Mouse (Mus musculus) lung, postnatal 10 days (tissue): ENCODE data around the gene Insl3.
A peak's percentile ranks its signal among the peaks of the same experiment; 100 is the strongest.
"Not testable (repeated sequence)": the region's sequence is repeated elsewhere in the genome, so short reads cannot be mapped to it uniquely, and the experiment has no call there.

Source experiments
- DNase-seq: peaks from one replicate; pipeline ENCODE4 v3.0.0; 2021

Insl3 gene

GRCm38 (mm10) chr8:71678216-71678615 lies 10.8 kb upstream of the Insl3 start:
- DNase-seq, result no peak

GRCm38 (mm10) chr8:71679116-71679515 lies 9.9 kb upstream of the Insl3 start:
- no peak for DNase-seq

GRCm38 (mm10) chr8:71679550-71680168 lies 9.4 kb upstream of the Insl3 start:
- DNase-seq, result no peak

GRCm38 (mm10) chr8:71680471-71680870 lies 8.5 kb upstream of the Insl3 start:
- DNase-seq, result peak; percentile 38

GRCm38 (mm10) chr8:71681369-71681915 lies 7.6 kb upstream of the Insl3 start:
- DNase-seq, result no peak

GRCm38 (mm10) chr8:71682832-71683231 lies 6.2 kb upstream of the Insl3 start:
- DNase-seq, result no peak

- DNase-seq, result no peak
Measured at GRCm38 (mm10) chr8:71684701-71685100, 4.3 kb upstream of the Insl3 start.

- no peak for DNase-seq
Measured at GRCm38 (mm10) chr8:71685573-71685972, 3.4 kb upstream of the Insl3 start.

GRCm38 (mm10) chr8:71686143-71686734 lies 2.8 kb upstream of the Insl3 start:
- DNase-seq, result peak; percentile 36

GRCm38 (mm10) chr8:71687616-71688015 lies 1.4 kb upstream of the Insl3 start:
- no peak for DNase-seq

- DNase-seq, result no peak
Measured at GRCm38 (mm10) chr8:71692509-71692908, 3.5 kb downstream of the Insl3 start.

- DNase-seq, result no peak
Measured at GRCm38 (mm10) chr8:71693166-71694041, 4.4 kb downstream of the Insl3 start.

- not testable (repeated sequence) for DNase-seq
Measured at GRCm38 (mm10) chr8:71695456-71695855, 6.4 kb downstream of the Insl3 start.

- DNase-seq, result peak; percentile 59
Measured at GRCm38 (mm10) chr8:71700493-71701269, 11.7 kb downstream of the Insl3 start.

- DNase-seq, result no peak
Measured at GRCm38 (mm10) chr8:71701414-71702086, 12.5 kb downstream of the Insl3 start, which contains the start of gene B3gnt3. Gene B3gnt3 (minus strand): TSS chr8:71701789.

- DNase-seq, result no peak
Measured at GRCm38 (mm10) chr8:71702087-71702432, 13.0 kb downstream of the Insl3 start.

GRCm38 (mm10) chr8:71702923-71703322 lies 13.9 kb downstream of the Insl3 start:
- DNase-seq, result no peak

GRCm38 (mm10) chr8:71703400-71703799 lies 14.4 kb downstream of the Insl3 start:
- DNase-seq, result not testable (repeated sequence)

GRCm38 (mm10) chr8:71707874-71708273 lies 18.9 kb downstream of the Insl3 start:
- DNase-seq, result peak; percentile 58

- DNase-seq, result no peak
Measured at GRCm38 (mm10) chr8:71709134-71709799, 20.3 kb downstream of the Insl3 start.

GRCm38 (mm10) chr8:71709800-71710446 lies 20.9 kb downstream of the Insl3 start:
- DNase-seq, result peak; percentile 87
